Mouse (Mus musculus) MEL (cell line): ENCODE data around the gene Lztr1.

Experiments
- BHLHE40 ChIP-seq: IDR thresholded peaks from 2 replicates; pipeline ENCODE4 v1.6.1; 2012; ENCODE audit warnings: low read depth, mild to moderate bottlenecking, inconsistent platforms, low read length, improper control_type of control experiment, borderline replicate concordance
- CHD1 ChIP-seq: IDR thresholded peaks from 2 replicates; pipeline ENCODE4 v1.6.1; 2012; ENCODE audit warnings: low read depth, mild to moderate bottlenecking, inconsistent platforms, low read length, improper control_type of control experiment
- CTCF ChIP-seq, 3 experiments: IDR thresholded peaks in 2 of 3; conservative IDR thresholded peaks in 1 of 3; 2 replicates each; pipeline ENCODE4 v1.5.1; 2011 to 2012; ENCODE audit warnings: low read length in 3 of 3, low read depth in 2 of 3, mild to moderate bottlenecking in 2 of 3, improper control_type of control experiment in 1 of 3, inconsistent platforms in 1 of 3, mixed read lengths in 1 of 3, moderate library complexity in 1 of 3; ENCODE audit not compliant: control insufficient read depth in 1 of 3, insufficient read depth in 1 of 3, poor library complexity in 1 of 3, severe bottlenecking in 1 of 3
- ELF1 ChIP-seq: IDR thresholded peaks from 2 replicates; pipeline ENCODE4 v1.6.1; 2014; ENCODE audit warnings: low read depth, mild to moderate bottlenecking, inconsistent platforms, low read length, improper control_type of control experiment, moderate library complexity
- EP300 ChIP-seq, 2 experiments: IDR thresholded peaks; 2 replicates each; pipeline ENCODE4 v1.6.1; 2011; ENCODE audit warnings: improper control_type of control experiment in 2 of 2, low read length in 2 of 2, low read depth in 1 of 2, mild to moderate bottlenecking in 1 of 2
- GABPA ChIP-seq: IDR thresholded peaks from 2 replicates; pipeline ENCODE4 v1.6.1; 2012; ENCODE audit warnings: low read depth, mild to moderate bottlenecking, inconsistent platforms, low read length, improper control_type of control experiment, moderate library complexity
- MAX ChIP-seq: IDR thresholded peaks from 2 replicates; pipeline ENCODE4 v1.6.1; 2011; ENCODE audit warnings: low read length, improper control_type of control experiment
- NELFE ChIP-seq: IDR thresholded peaks from 2 replicates; pipeline ENCODE4 v1.6.1; 2011; ENCODE audit warnings: low read depth, low read length, improper control_type of control experiment
- POLR2A ChIP-seq, 2 experiments: IDR thresholded peaks; 2 replicates each; pipeline ENCODE4 v1.6.1; 2011 to 2012; ENCODE audit warnings: low read length in 2 of 2, mild to moderate bottlenecking in 2 of 2, control low read depth in 1 of 2, improper control_type of control experiment in 1 of 2, low read depth in 1 of 2, moderate library complexity in 1 of 2; ENCODE audit not compliant: control insufficient read depth in 1 of 2, insufficient read depth in 1 of 2, poor library complexity in 1 of 2
- USF1 ChIP-seq: IDR thresholded peaks from 2 replicates; pipeline ENCODE4 v1.6.1; 2014; ENCODE audit warnings: low read depth, mild to moderate bottlenecking, inconsistent platforms, low read length, improper control_type of control experiment, moderate library complexity
- ZC3H11A ChIP-seq: IDR thresholded peaks from 2 replicates; pipeline ENCODE4 v1.6.1; 2012; ENCODE audit warnings: low read depth, mild to moderate bottlenecking, inconsistent platforms, low read length, improper control_type of control experiment
- ZKSCAN1 ChIP-seq: IDR thresholded peaks from 2 replicates; pipeline ENCODE4 v1.6.1; 2012; ENCODE audit warnings: low read depth, mild to moderate bottlenecking, inconsistent platforms, low read length, improper control_type of control experiment, moderate library complexity
- ZNF384 ChIP-seq: IDR thresholded peaks from 2 replicates; pipeline ENCODE4 v1.6.1; 2012; ENCODE audit warnings: low read depth, mild to moderate bottlenecking, inconsistent platforms, low read length, improper control_type of control experiment

DNA sequence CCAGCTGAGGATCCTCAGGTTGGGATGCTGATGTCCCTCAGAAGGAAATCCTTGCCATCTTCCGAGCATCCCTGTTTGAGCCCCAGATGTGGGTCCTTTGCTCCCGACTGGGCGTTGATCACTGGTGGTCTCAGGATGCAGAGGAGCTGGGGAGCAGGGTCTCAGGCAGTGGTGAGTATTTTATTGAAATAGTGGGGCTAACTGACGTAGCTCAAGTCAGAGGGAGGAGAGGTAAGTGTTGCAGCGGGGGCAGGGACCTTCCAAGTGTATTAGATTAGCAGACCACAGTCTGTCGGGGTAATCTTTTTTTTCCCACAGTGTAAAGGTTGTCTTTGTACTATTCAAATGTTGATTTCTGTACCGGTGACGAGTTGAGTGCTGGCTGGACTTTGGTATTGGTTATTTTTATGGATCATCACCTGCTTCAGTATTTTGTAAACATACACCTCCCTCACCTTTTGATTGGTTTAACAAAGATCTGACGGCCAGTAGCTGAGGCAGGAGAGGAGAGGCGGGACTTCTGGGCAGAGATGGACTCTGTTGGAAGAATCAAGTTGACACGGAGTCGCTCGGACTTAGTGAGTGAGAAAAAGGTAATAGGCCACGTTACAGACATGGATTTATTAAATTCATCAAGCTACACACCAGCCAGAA is 24.3 kb downstream of the Lztr1 start:
- no peak for TF ChIP-seq BHLHE40
- TF ChIP-seq MAX: no peak
- no peak for TF ChIP-seq CTCF (IDR thresholded peaks at IDR 0.05 in 2 of 3, conservative IDR thresholded peaks at IDR 0.05 in 1 of 3; ENCODE audit: control insufficient read depth in 1 of 3, insufficient read depth in 1 of 3, low read depth in 2 of 3, low read length in 3 of 3, poor library complexity in 1 of 3, severe bottlenecking in 1 of 3)
- no peak for TF ChIP-seq GABPA
- no peak for TF ChIP-seq POLR2A (IDR thresholded peaks at IDR 0.05; ENCODE audit: control insufficient read depth in 1 of 2, insufficient read depth in 1 of 2, low read depth in 1 of 2, low read length in 2 of 2, poor library complexity in 1 of 2)
- TF ChIP-seq ZNF384: no peak
- TF ChIP-seq EP300 (IDR thresholded peaks at IDR 0.05; ENCODE audit: low read depth in 1 of 2, low read length in 2 of 2): no peak
- TF ChIP-seq USF1: no peak
- no peak for TF ChIP-seq ZC3H11A
- TF ChIP-seq ZKSCAN1: no peak
- no peak for TF ChIP-seq ELF1
- no peak for TF ChIP-seq CHD1
- no peak for TF ChIP-seq NELFE
